Mouse (Mus musculus) stomach, embryonic 16.5 days (tissue): ENCODE data around the gene Pnmal2. TPM values are rescaled to one million over a fixed set of nuclear protein-coding genes. Genes with fewer than 3 reads are reported as not detected.

Experiments used
- ATAC-seq: fragments of 200-750 bp; cut with Nextera tagmentation; 2 replicates; pipeline ENCODE4 v1.8.0; 2017; ENCODE audit warnings: moderate number of reproducible peaks, moderate TSS enrichment; ENCODE audit not compliant: insufficient read depth, low FRiP score
- H3K27ac ChIP-seq: fragments of 300-500 bp; sonication (generic); 2 replicates; pipeline ENCODE4 v1.5.1; 2014; ENCODE audit warnings: low read length
- H3K27me3 ChIP-seq: fragments of 300-500 bp; sonication (generic); 2 replicates; pipeline ENCODE4 v1.6.1; 2014; ENCODE audit warnings: low read length, control low read depth, mixed read lengths; ENCODE audit not compliant: control insufficient read depth, insufficient read depth
- H3K36me3 ChIP-seq: fragments of 300-500 bp; sonication (generic); 2 replicates; pipeline ENCODE4 v1.6.1; 2014; ENCODE audit warnings: low read length; ENCODE audit not compliant: control insufficient read depth, insufficient read depth
- H3K4me1 ChIP-seq: fragments of 300-500 bp; sonication (generic); 2 replicates; pipeline ENCODE4 v1.6.1; 2014; ENCODE audit warnings: low read length, control low read depth, mixed read lengths; ENCODE audit not compliant: control insufficient read depth, insufficient read depth
- H3K4me2 ChIP-seq: fragments of 300-500 bp; sonication (generic); 2 replicates; pipeline ENCODE4 v1.6.1; 2014; ENCODE audit warnings: low read depth, low read length, mixed read lengths
- H3K4me3 ChIP-seq: fragments of 300-500 bp; sonication (generic); replicated peaks from 2 replicates; pipeline ENCODE4 v1.5.1; 2014; ENCODE audit warnings: mild to moderate bottlenecking, low read length
- H3K9ac ChIP-seq: fragments of 300-500 bp; sonication (generic); 2 replicates; pipeline ENCODE4 v1.6.1; 2014; ENCODE audit warnings: low read length
- H3K9me3 ChIP-seq: fragments of 300-500 bp; sonication (generic); replicated peaks from 2 replicates; pipeline ENCODE4 v1.6.1; 2016; ENCODE audit warnings: low read length, control low read depth; ENCODE audit not compliant: control insufficient read depth
- WGBS: fragments of 180-500 bp; shearing (Covaris S2); extraction: QIAGEN DNeasy Blood & Tissue Kit; methylation state at CpG from one replicate; pipeline ENCODE4 v1.1.7; 2014; 5-methylcytosine and 5-hydroxymethylcytosine counted together
- polyA plus RNA-seq: library from polyadenylated mRNA; unstranded; fragments of >200 nt; fragmentation: Nextera tagmentation; extraction: Ambion mirVana; gene quantifications from 2 replicates; pipeline ENCODE4 v1.2.1, GENCODE M21; 2015

Pnmal2 gene
- polyA plus RNA-seq, 1 experiment from 2014 or later, result 10.2 TPM

- Histone ChIP-seq H3K9ac (peak overlapping the region; percentile 17; the same call in 1 of the 2 replicates), H3K4me2 (0 out of 2 replicates have a peak overlapping the region, but pooled peaks have one; percentile 23), H3K9me3 (no peaks in the 10 kb centered on the region), H3K4me1 (peaks cover 41% of the 10 kb centered on the region), H3K36me3 (no peaks in the 10 kb centered on the region), H3K27ac (no peak overlapping the region), H3K27me3 (no peaks in the 10 kb centered on the region), H3K4me3 (no peak overlapping the region)
- no peak for ATAC-seq
- 91% methylated on average over 41 of the region's 41 CpGs for WGBS
Measured at GRCm38 (mm10) chr7:16906889-16907559, 37.5 kb upstream of the Pnmal2 start.

- ATAC-seq, result no peak
- Histone ChIP-seq H3K27me3 (no peaks in the 10 kb centered on the region), H3K27ac (no peak overlapping the region), H3K4me3 (0 out of 2 replicates have a peak overlapping the region, but pooled peaks have one; percentile 0), H3K4me2 (peak overlapping the region; percentile 23), H3K9me3 (no peaks in the 10 kb centered on the region), H3K9ac (peak overlapping the region; percentile 56; the same call in 1 of the 2 replicates), H3K4me1 (peaks cover 45% of the 10 kb centered on the region), H3K36me3 (no peaks in the 10 kb centered on the region)
- 58% methylated on average over 7 of the region's 7 CpGs for WGBS
Measured at GRCm38 (mm10) chr7:16907842-16908241, 36.6 kb upstream of the Pnmal2 start.

- no peak for ATAC-seq
- no peaks in the 10 kb centered on the region for H3K27me3 ChIP-seq
- no peaks in the 10 kb centered on the region for H3K36me3 ChIP-seq
- no peaks in the 10 kb centered on the region for H3K9me3 ChIP-seq
- WGBS, result 33% methylated on average over 11 of the region's 11 CpGs
- 0 out of 2 replicates have a peak overlapping the region, but pooled peaks have one; percentile 0 for H3K4me3 ChIP-seq
- 0 out of 2 replicates have a peak overlapping the region, but pooled peaks have one; percentile 24 for H3K27ac ChIP-seq
- peak overlapping the region; percentile 56 for H3K9ac ChIP-seq
- H3K4me2 ChIP-seq, result peak overlapping the region; percentile 23
- peaks cover 45% of the 10 kb centered on the region for H3K4me1 ChIP-seq
Measured at GRCm38 (mm10) chr7:16908367-16908766, 36.1 kb upstream of the Pnmal2 start.

GRCm38 (mm10) chr7:16908859-16909258 is 35.6 kb upstream of the Pnmal2 start:
- Histone ChIP-seq H3K9ac (peak overlapping the region; percentile 56), H3K4me3 (0 out of 2 replicates have a peak overlapping the region, but pooled peaks have one; percentile 1), H3K4me1 (peaks cover 45% of the 10 kb centered on the region), H3K27me3 (no peaks in the 10 kb centered on the region), H3K27ac (peak overlapping the region; percentile 24; the same call in 1 of the 2 replicates), H3K36me3 (no peaks in the 10 kb centered on the region), H3K9me3 (no peaks in the 10 kb centered on the region), H3K4me2 (peak overlapping the region; percentile 23)
- WGBS, result 58% methylated on average over 11 of the region's 11 CpGs
- ATAC-seq, result no peak

GRCm38 (mm10) chr7:16909909-16910308 is 34.6 kb upstream of the Pnmal2 start:
- peak overlapping the region; percentile 56 for H3K9ac ChIP-seq
- WGBS, result 35% methylated on average over 10 of the region's 10 CpGs
- peaks cover 40% of the 10 kb centered on the region for H3K4me1 ChIP-seq
- H3K9me3 ChIP-seq, result no peaks in the 10 kb centered on the region
- peak overlapping the region; percentile 24; the same call in 1 of the 2 replicates for H3K27ac ChIP-seq
- no peaks in the 10 kb centered on the region for H3K36me3 ChIP-seq
- no peak for ATAC-seq
- no peaks in the 10 kb centered on the region for H3K27me3 ChIP-seq
- no peak overlapping the region for H3K4me2 ChIP-seq
- no peak overlapping the region for H3K4me3 ChIP-seq

- no peaks in the 10 kb centered on the region for H3K27me3 ChIP-seq
- H3K9me3 ChIP-seq, result no peaks in the 10 kb centered on the region
- no peak for ATAC-seq
Measured at GRCm38 (mm10) chr7:16911904-16912303, 32.6 kb upstream of the Pnmal2 start.

GRCm38 (mm10) chr7:16912360-16912759 is 32.1 kb upstream of the Pnmal2 start:
- Histone ChIP-seq H3K9me3 (no peaks in the 10 kb centered on the region), H3K4me3 (no peak overlapping the region), H3K36me3 (peaks cover 12% of the 10 kb centered on the region), H3K27ac (no peak overlapping the region), H3K4me1 (peaks cover 27% of the 10 kb centered on the region), H3K27me3 (no peaks in the 10 kb centered on the region), H3K4me2 (no peak overlapping the region), H3K9ac (no peak overlapping the region)
- ATAC-seq, result no peak
- 53% methylated on average over 6 of the region's 6 CpGs for WGBS

More at GRCm38 (mm10) chr7:16911904-16912303, 32.6 kb upstream of the Pnmal2 start:
- Histone ChIP-seq H3K36me3 (0 out of 2 replicates have a peak, but pooled peaks cover 7% of the 10 kb centered on the region), H3K27ac (no peak overlapping the region), H3K9ac (no peak overlapping the region), H3K4me3 (no peak overlapping the region), H3K4me1 (peaks cover 27% of the 10 kb centered on the region), H3K4me2 (no peak overlapping the region)
- 84% methylated on average over 3 of the region's 3 CpGs for WGBS

GRCm38 (mm10) chr7:16913806-16914452 is 30.6 kb upstream of the Pnmal2 start:
- peak; percentile 58; the same call in 1 of the 2 replicates for ATAC-seq
- H3K36me3 ChIP-seq, result peaks cover 18% of the 10 kb centered on the region
- WGBS, result 25% methylated on average over 10 of the region's 10 CpGs
- no peaks in the 10 kb centered on the region for H3K9me3 ChIP-seq
- no peak overlapping the region for H3K4me2 ChIP-seq
- H3K4me3 ChIP-seq, result no peak overlapping the region
- H3K4me1 ChIP-seq, result peaks cover 18% of the 10 kb centered on the region
- no peak overlapping the region for H3K27ac ChIP-seq
- H3K9ac ChIP-seq, result no peak overlapping the region
- H3K27me3 ChIP-seq, result no peaks in the 10 kb centered on the region
